Mouse (Mus musculus) heart, adult 2 months (tissue): ENCODE results near the gene Heatr1.

Source experiments
- CTCF ChIP-seq: fragments of 200-600 bp; IDR thresholded peaks from 2 replicates; pipeline ENCODE4 v1.8.1; 2022; ENCODE audit warnings: antibody characterized with exemption, mild to moderate bottlenecking, moderate library complexity
- POLR2A ChIP-seq: fragments of 200-500 bp; IDR thresholded peaks from 2 replicates; pipeline ENCODE4 v1.6.1; 2011; ENCODE audit warnings: mild to moderate bottlenecking, low read depth, low read length, control low read depth; ENCODE audit not compliant: insufficient read depth

DNA sequence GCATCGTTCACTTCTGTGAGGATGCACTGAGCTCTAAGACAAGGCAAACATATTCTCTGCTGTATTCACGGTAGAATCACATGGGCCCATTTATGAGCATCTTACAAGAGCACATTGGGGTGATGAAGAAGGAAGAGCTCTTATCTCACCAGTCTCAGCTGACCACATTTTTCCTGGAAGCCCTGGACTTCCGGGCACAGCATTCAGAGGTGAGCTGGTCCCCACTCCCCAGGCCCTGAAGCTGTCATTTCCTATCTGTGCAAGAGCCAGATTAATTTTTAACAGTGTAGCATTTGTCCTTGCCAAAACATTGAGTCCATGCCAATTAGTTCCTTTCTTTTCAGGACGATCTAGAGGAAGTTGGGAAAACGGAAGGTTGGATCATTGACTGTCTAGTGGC lies 39.0 kb downstream of the Heatr1 start:
- TF ChIP-seq CTCF (no peak), POLR2A (no peak)
